Mouse (Mus musculus): ENCODE data around the gene Man2b1.

The Man2b1 gene

DNA sequence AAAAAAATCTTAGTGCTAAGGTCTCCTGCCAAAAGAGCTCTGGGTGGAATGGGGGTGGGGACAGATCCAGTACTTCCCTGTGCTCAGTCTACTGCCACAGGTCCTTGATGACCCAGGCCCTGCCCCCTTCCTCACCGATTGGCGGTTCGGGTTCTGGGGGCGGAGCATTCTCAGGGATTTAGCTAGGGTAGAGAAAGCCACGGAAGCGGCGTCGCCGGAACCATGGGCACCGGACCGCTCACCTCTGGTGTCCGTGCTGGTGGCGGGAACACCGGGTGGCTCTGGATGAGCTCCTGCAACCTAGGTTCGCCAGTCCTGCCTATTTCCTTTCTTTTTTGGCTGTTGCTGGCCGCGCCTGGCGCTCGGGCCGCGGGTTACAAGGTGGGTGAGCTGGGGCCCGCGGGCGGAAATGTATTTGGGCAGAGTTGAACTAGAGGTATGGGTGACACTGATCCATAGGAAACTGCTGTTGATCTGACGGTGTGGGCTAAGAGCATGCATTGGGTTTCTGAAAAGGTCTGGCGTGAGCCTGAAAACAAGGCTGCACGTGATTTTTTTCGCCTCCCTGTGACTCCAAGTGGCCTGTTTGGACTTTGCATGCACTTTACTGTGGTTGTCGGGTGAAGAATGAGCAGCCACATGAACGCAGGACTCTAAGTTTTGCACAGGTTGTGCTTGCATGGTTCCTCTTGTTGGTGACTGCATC, at the start of gene Man2b1:
Gene Man2b1, plus strand, starts transcription at position 163 of the 706 bp plus-strand sequence.
- peak; percentile 83 to 87 for DNase-seq

DNA sequence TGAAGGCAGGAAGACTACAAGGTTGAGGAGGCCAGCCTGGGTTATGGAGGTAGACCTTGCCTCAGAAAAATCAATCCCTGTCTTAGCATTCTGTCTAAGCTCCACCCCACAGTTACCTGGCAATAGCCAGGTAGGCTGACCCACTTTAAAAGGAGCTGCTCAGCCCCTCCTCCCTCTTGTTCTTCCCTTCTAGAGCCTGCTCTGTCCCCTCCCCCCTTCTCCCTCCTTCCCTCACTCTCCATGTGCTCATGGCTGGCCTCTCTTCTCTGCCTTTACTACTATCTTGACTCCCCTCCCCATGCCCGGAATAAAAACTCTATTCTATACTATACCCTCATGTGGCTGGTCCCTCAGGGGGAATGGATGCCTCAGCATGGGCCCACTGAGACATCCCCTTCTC, 49.2 kb upstream of the Man2b1 start:
- DNase-seq, result no peak

DNA sequence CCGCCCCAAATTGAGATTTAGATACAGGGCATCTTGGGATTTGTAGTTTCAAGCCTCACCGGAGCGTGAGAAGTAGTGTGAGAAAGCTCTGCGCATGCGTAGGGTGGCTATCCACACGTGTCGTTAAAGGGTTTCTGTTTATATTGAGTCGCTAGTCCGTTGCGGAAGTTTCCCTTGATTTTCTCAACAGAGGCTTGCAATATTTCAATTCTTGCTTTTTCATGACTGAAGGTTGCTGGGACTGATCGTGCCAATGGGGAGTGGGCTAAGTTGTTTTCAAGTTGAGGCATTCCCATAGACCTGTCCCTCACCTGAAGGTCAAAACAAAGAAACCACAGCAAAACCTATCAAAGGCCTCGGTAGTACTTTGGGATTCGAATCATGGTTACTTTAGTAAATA, 48.3 kb upstream of the Man2b1 start:
- DNase-seq, result peak; percentile 75 to 81

DNA sequence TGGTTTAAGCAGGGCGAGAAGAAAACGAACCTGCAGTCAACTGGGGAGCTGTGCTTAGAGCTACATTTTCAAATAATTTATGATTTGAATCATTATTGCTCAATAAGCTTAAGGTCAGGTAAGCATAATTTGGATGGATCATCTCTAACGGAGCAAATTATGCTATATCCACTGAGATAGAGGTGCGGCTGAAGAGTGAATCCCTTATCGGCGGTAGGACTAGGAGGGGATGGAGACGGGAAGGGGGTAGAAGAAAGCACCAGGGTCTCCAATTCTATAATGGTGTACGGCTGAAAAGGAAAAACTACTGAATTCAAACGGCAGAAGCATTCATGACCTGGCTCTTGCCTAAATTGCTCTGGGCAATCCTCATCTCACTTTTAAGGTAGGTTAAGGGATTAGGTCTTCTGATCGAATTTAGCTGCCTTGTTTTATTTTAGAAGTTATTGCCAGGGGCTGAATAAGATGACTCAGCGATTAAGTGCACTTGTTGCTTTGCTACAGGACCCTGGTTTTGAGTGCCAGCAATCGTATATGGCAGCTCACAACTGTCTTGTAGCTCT, 47.8 kb upstream of the Man2b1 start:
- DNase-seq, result no peak

DNA sequence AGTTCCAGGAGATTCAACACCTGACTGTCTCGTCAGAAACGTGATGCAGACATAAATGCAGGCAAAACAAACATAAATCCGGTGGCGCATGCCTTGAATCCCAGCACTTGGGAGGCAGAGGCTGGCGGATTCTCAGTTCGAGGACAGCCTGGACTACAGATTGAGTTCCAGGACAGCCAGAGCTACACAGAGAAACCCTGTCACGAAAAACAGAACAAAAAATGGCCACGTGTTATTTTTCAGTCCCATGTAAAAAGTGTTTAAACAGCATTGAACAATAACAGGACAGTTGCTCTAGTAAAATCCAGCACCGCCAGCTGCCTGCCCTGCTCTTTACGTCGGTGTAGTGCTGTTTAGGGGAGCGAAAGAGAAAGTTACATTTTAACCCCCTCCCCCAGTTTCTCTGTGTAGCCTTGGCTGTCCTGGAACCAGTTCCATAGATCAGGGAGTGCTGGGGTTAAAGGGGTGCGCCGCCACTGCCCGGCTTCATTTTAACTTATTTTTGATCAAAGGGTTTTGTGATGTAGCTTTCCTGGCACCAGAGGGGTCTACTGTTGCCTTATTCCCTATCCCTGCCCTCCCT, 47.3 kb upstream of the Man2b1 start:
- peak in 1 of 2 experiments; percentile 30 for DNase-seq

DNA sequence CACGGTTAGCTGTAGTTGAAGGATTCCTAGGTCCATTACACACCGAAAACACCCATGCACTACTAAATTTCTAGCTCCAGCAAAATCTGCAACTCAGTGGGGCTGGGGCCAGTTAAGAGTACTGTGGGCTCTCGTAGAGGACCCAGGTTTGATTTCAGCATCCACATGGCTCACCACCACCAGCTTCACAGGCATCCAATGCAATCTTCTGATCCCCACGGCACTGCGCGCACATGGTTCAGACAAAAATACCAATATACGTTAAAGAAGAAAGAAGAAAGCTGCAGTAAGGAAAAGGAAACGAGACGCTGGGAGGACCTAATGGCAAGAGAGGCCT, 46.7 kb upstream of the Man2b1 start:
- no peak for DNase-seq

DNA sequence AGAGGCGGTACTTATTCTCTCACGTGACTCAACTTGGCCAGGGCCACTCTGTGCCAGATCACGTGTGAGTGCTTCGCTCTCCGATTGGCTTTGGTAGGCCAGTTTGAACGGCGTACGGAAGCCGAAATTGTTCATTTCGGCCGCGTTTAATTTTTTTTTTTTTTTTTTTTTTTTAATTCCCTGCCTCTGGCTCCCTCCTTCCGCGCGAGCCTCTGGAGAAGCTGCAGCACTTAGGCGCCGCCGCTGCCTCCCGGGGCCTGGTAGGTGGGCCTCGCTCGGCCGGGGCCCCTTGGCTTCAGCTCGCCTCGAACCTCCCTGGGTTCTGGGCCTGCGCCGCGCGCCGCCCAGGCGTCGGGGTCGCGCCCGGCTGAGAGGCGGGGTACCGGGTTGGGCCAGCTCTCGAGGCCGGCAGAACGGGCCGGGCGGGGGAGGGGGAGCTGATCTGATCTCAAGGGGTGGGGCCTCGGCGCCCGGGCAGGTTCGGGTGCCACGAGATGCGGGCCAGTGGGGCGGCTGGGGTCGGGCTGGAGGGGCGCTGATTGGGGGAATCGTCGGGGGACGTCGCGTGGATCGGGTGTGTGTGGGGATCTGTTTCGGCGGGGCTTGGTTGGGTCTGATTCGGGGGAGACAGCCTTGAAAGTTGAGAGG, 46.2 kb upstream of the Man2b1 start, which contains the start of gene Tnpo2:
Gene Tnpo2, plus strand, starts transcription at position 198 of the 648 bp plus-strand sequence.
- peak; percentile 77 to 88 for DNase-seq

DNA sequence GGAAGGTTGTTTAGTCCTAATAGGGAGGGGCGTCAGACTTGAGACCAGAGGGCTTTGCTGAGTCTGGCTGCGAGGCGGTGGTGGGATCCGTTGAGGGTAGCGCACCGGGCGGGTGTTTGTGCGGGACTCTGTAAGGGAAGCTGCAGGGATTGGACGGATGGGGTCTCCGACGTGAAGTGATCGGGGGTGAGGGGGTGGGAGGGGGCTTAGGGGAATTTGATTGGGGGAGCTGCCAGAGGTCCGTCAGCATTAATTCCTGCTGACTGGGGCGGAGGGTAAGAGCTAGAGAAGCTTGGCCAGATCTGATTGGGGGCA, 45.7 kb upstream of the Man2b1 start:
- no peak for DNase-seq

DNA sequence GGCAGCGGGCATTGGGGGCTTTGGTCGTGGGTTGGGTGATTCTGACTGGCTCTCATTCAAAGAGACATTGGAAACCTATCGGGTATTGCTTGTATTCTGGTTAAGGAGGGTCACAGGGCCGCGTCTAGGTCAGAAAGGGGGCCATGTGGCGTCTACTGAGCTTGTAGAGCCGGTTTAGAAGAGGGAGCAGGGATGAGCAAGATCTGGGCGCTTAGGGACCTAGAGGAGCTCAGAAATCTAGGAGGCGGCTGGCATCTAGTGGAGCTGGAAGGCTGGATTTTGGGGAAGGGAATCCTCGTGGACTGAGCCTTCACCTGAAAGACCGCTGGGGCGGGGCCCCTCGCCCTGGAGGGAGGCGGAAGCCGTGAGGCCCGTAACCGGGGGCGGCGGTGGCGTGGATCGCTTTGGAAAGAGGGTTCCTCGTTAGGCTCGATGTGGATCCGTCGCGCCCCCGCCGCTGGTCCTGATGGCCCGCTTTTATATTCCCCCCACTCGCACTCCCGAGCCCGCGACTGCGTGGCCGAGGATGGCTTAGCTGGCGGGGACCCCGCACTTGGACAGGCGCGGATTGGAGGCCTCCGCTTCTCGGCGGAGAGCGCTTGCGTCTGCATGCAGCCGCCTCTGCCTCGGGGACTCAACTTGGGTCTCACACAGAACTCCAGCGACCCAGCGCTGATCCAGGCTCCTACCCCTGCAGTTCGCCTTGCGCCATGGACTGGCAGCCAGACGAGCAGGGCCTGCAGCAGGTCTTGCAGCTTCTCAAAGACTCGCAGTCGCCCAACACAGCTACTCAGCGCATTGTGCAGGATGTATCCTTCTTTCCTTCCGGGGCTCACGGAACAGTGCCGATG, 45.2 kb upstream of the Man2b1 start:
- DNase-seq, result peak; percentile 74 to 79

DNA sequence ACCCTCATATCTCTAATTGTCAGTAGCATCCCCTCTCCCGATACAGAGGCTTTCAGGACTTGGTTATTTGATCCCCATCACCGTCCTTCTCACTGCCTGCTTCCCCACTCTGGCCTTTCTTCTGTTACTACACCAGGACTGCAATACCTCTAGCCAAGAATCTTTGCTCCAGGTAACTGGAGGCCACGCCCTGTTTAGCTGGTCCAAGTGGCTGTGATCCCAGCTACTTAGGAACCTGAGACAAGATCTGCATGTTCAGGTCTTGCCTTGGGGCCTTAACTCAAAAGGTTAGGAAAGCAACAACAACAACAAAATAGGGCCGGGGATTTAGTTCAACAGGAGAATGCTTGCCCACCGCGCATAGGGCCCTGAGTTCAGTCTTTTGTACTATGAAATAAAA, 39.5 kb upstream of the Man2b1 start:
- DNase-seq, result no peak

DNA sequence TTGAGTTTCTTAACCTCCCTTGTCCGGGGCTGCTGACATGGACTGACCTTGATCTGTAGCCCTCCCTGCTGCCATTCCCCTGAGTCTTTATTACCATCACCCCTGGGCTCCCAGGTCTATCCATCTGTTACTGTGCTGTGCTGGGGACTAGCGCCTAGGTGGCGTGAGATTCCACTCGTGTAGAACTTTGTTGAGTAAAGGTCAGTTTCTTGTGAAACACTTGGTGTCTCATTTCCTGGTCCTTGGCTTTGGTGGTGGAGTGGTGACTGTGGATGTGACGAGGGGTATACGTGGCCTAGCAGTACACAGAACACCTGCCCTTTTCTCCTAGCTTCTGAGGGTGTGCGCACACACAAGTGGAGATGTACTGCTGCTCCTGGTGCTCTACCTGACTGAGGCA, 25.7 kb upstream of the Man2b1 start:
- DNase-seq, result no peak

DNA sequence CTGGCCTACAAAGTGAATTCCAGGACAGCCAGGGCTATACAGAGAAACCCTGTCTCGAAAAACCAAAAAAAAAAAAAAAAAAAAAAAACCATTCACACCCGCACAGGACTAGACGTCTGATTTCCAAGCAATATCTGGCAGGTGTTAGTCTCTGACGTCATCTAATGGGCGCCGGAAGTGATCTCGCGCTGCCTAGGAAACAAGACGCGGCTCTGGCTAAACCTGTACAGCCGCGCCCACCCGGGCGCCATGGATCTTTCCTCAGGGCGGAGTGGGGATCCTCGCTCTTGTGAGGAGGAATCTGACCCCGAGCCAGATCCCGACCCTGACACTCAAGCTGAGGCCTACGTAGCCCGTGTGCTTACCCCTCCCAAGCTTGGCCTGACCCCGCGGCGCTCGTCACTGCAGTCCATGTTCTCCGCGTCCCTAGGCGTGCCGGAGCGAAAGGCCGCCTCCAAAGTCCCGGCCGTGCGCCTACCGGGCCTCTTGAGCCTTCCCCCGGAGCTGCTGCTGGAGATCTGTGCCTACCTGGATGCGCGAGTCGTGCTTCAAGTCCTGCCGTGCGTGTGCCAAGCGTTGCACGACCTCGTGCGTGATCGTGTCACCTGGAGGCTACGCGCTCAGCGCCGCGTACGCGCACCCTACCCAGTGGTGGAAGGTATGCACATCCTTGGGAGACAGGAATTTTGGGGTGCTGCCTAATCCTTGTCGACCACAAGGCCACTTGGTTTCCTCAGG, 23.0 kb upstream of the Man2b1 start, which contains the start of gene Fbxw9:
Gene Fbxw9, plus strand, starts transcription at position 177 of the 738 bp plus-strand sequence.
- DNase-seq, result peak; percentile 78 to 83

DNA sequence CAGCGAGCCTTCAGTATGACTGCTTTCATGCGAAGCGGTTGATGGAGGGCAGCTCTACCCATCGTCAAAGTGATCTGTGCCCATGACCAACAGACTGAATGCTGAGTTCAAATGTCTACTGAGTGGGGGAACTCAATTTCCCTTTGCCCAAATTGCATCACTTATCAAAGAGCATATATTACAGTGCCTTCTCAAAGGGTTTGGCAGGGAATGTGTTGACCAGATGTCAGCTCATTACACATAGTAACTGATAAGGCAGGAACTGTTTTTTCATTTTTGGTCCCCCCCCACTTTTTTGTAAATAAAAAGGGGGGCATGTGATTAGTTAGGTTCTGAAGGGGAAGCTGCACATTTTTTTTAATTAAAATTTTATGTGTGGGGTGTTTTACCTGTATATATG, 20.5 kb upstream of the Man2b1 start:
- no peak for DNase-seq

DNA sequence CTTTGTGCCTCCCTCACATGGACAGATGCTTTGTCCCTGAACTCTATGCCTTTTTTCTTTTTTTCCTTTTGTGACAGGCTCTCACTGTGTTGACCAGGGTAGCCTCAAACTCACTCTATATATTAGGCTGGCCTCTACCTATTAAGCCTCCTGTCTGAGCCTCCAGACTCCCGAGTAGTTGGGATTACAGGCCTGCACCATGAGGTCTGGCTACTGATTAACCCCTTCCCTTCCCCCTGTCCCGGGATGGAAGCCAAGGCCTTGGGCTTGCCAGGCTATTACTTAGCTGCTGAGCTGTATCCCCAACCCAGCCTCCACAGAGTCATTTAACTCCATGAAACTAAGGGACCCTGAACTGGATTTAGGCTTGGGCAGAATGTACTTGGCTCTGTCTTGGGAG, 17.9 kb upstream of the Man2b1 start:
- DNase-seq, result no peak

DNA sequence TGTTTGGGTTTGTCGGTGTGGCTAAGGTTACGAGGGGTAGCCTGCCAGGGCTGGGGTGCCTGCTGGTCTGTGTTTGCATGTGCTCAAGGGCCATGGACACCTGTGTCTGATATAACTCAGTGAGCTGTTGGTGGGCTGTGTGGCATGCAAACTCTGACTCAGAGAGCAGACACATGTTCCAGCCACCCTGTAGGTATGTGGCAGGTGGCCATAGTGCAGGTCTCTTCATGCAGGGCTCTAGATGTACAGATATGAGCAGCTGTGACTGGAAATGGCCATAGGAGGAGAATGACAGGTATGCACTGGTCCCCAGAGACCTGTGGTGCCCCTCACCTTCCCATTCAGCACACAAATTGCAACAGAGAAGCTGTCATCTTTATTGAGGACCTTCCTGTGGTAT, 15.9 kb upstream of the Man2b1 start:
- no peak for DNase-seq

DNA sequence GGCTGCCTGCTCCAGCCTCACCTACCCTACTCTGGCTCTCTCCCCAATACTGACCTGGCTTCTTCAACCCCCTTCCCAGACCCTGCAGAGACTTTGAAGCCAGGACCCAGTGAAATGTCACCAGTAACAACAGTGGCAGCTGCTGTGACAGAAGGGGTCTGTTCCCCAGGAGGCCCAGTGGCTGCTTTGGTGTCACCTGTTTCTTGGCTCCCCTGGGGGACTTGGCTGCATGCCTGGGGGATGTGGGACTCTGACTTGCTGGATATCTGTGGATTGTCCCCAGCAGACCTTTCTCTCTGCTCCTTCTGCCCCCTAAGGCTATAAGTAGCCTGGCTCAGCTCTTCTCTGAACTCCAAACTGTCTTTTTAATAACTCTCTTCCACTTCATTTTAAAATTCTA, 15.1 kb upstream of the Man2b1 start, which contains the start of gene Gm5741:
Gene Gm5741, minus strand, starts transcription at position 1 of the 400 bp plus-strand sequence.
- DNase-seq, result no peak

DNA sequence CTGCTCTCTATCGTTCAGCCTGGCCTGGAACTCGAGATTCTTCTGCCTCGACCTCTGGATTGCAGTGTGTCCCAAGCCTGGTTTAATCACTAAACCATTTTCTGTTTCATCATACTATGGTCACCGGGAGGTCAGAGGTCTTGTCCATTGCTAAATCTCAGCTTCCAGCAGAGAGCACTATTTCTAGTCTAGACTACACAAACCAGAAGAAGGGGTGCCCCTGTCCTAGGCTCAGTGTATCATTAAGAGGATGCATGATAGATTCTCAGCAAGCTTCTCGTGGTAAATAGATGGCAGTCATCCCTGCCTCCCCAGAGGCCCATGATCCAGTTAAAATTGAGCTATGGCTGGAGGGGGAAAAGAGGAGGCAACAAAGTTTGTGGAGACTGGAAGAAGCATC, 12.0 kb upstream of the Man2b1 start:
- no peak for DNase-seq

DNA sequence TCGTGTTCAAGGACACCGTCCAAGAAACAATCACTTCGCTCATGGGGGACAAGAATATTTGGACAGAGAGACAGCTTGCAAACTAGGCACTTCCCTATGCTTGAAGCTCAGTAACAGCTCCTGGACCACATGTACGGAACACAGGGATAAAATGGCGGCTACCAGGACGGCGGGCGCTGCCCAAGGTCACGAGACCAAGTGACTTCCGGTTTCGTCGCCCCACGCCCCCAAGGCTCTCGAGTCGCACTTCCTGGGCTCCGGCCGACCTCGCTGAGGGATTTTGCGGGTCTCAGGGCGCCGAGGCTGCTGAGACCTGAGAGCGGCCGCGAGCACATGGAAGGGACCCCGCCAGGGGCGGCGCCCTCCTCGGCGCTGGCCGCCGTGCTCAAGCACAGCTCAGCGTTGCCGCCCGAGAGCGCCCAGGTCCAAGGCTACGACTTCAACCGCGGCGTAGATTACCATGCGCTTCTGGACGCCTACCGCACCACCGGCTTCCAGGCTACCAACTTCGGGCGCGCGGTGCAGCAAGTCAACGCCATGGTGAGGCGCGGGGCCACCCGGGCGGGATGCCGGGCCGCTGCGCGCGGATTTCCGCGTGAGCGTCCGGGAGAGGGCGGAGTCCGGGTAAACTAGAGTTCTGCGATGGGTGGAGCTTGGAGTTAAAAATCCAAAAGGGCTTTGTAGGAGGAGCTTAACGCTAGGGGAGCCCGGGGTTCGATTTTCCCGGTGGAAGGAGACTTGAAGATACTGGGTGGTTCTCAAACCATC, 11.4 kb upstream of the Man2b1 start, which contains the start of gene Dhps:
Gene Dhps, plus strand, starts transcription at position 244 of the 768 bp plus-strand sequence.
- DNase-seq, result peak; percentile 85 to 89

DNA sequence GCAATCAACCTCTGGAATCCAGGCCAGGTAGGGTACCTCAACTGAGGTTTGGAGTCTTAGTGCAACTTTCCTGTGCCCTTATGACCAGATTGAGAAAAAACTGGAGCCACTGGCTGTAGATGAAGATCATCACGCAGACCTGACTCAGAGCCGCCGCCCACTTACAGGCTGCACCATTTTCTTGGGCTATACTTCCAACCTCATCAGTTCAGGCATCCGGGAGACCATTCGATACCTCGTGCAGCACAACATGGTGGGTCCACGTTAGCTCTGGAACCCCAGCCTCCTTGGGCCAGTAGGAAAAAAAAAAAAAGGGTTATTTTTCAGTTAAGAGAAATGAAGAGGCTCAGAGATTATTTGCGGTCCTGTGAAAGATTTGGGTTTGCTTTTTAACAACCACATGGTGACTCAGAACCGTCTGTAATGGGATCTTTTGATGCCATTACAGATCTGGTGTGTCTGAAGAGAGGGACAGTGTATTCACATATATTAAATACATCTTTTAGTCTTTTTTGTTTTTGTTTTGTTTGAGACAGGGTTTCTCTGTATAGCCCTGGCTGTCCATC, 10.6 kb upstream of the Man2b1 start:
- DNase-seq, result peak in 1 of 2 experiments; percentile 32

DNA sequence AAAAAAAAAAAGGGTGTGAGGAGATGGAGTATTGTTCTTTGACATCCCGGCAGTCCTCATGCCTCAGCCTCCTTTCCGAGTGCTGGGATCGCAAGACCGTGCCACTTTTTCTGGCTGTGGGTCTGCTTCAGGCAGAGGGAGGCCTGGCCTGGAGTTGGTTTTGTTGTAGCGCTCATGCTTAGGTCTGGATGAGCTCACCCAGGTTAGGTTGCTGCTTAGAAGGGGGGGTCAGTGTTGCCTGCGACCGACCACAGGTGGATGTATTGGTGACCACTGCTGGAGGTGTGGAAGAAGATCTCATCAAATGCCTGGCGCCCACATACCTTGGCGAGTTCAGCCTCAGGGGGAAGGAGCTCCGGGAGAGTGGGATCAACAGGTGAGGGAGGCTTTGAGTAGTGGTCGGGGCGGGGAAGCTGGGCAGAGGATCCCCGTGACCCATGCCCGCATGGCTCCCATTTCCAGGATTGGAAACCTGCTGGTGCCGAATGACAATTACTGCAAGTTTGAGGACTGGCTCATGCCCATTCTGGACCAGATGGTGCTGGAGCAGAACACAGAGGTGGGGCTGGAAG, 9.9 kb upstream of the Man2b1 start:
- no peak for DNase-seq

DNA sequence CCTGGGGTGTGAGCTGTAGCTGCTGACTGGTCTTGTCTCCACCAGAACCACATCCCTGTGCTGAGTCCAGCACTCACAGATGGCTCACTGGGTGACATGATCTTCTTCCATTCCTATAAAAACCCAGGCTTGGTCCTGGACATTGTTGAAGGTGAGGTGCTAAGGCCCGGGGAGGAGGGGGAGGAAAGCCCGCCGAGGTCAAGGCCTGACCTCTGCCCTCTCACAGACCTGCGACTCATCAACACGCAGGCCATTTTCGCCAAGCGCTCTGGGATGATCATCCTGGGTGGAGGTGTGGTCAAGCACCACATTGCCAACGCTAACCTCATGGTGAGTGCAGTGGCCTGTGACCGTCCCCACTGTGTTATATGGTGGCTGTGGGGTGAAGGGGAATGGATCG, 8.9 kb upstream of the Man2b1 start:
- no peak for DNase-seq
